Mouse (Mus musculus) olfactory bulb, adult 2 months (tissue): ENCODE data around the gene Sppl3.

Experiments used
- CTCF ChIP-seq: fragments of 200-500 bp; IDR thresholded peaks from 2 replicates; pipeline ENCODE4 v1.5.1; 2012; ENCODE audit warnings: low read depth, mild to moderate bottlenecking, low read length, moderate library complexity; ENCODE audit not compliant: insufficient read depth
- POLR2A ChIP-seq: fragments of 200-500 bp; IDR thresholded peaks from 2 replicates; pipeline ENCODE4 v1.6.1; 2012; ENCODE audit warnings: mild to moderate bottlenecking, low read depth, low read length, moderate library complexity; ENCODE audit not compliant: insufficient read depth

GRCm38 (mm10) chr5:114978473-114978872 is 32.5 kb upstream of the Sppl3 start:
- no peak for TF ChIP-seq CTCF
- no peak for TF ChIP-seq POLR2A
